Mouse (Mus musculus) frontal cortex, adult 2 months (tissue): Measurements from ENCODE around the gene Gm17387. TPM values are rescaled to one million over a fixed set of nuclear protein-coding genes. Genes with fewer than 3 reads are reported as not detected.

Experiments
- DNase-seq, 2 experiments: peaks; one replicate each; pipeline ENCODE4 v3.0.0; 2022; ENCODE audit warnings: low spot score in 1 of 2; ENCODE audit errors: extremely low spot score in 1 of 2
- polyA plus RNA-seq: library from polyadenylated mRNA; depleted of rRNA; stranded (reverse); fragments of >200 nt; gene quantifications from 2 replicates; pipeline ENCODE4 v1.2.3, GENCODE M21; 2012; rRNA removed

Gene Gm17387
- polyA plus RNA-seq, 1 experiment = not detected

DNA sequence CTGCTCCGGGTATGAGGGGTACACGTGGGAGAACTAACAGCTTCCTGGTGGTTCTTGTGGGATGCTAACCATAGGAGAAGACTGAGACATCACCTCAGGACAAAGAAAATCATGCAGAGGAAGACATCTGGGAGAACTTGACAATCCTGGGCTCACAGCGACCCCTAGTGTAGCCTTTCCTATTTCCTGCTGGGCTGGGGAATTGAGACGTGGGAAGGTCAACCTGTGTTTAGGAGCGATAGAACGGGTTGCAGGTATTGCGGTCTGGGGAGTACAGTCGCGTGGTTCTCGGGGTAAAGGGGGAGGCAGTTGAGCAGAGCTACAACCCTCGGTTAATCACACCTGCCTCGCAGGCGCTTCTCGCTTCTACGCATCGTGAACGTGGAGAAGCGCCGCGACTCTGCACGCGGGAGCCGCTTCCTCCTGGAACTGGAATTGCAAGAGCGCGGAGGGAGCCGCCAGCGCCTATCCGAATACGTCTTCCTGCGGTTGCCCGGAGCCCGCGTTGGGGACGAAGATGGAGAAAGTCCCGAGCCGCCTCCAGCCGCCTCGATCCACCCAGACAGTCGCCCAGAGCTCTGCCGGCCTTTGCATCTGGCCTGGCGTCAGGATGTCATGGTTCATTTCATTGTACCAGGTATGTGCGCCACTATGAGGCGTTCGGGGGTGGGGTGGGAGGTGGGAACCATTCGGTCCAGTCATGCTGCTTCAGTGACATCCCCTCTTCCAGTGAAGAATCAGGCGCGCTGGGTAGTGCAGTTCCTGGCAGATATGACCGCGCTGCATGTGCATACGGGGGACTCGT is 41.3 kb downstream of the Gm17387 start:
- DNase-seq = peak in 1 of 2 experiments; percentile 91

DNA sequence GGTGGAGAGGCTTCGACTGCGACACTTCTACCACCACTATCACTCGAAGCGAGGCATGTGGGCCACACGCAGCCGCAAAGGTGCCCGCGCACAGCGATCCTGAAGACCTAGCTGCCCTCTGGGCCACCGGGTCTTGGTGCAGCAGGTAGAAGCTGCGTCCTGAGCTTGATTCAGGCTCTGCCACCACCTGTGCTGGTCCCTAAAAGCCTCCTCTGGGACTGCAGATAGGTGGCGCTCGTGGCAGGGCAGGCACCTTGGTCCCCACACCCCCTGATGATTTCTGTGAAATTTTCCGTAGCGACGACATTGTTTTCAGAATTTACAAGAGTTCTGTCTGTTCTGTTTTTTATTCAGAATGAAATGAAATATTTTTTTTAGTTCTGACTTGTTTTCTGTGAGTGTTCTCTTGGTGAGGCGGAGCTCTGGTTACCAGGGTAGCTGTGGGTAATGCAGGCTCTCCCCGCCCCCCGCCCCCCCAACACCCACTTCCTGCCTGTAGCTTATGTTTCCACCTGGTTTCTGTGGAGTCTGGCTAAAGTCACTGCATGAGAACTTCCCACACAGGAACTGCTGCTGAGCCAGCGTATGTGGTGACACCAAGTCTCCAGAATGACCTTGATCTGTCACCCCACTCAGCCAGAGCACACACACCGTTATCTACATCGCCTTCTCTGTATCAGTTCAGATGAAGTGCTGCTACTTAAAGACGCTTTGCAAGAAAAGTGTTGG is 43.2 kb downstream of the Gm17387 start:
- peak in 1 of 2 experiments; percentile 55 for DNase-seq

DNA sequence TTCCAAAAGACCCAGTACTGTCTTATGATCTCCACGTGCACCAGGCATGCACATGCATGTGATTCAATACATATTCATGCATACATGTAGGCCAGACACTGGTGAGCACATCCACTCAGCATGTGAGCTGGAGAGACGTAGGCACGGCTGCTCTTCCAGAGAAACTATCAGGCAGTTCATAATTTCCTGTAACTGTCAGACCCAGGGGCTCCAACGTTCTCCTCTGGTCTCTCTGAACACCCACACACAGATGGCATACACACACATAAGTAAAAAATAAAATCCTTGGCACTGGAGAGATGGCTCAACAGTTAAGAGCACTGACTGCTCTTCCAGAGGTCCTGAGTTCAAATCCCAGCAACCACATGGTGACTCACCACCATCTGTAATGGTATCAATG is 44.9 kb downstream of the Gm17387 start:
- peak in 1 of 2 experiments; percentile 45 for DNase-seq

DNA sequence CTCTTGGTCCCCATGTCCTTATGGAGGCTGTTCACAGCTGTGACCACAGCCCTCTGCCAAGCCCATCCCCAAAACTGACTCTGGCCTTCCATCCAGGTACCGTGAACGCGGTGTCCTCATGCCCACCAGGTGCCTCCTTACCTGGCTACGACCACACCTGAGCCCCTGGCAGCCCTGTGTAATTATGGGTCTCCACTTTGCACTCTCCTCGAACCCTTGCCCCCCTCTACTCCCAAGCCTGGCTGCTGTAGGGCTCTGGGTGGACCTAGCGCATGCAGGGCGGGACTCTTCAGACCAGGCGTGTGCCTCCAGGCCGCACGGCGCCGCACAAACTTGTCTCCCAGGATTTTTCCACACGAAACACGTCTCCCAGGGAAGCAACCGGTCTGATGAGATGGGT is 48.9 kb downstream of the Gm17387 start, which contains the start of gene Pkp3:
Gene Pkp3, plus strand, starts transcription at position 378 of the 400 bp plus-strand sequence.
- no peak for DNase-seq

DNA sequence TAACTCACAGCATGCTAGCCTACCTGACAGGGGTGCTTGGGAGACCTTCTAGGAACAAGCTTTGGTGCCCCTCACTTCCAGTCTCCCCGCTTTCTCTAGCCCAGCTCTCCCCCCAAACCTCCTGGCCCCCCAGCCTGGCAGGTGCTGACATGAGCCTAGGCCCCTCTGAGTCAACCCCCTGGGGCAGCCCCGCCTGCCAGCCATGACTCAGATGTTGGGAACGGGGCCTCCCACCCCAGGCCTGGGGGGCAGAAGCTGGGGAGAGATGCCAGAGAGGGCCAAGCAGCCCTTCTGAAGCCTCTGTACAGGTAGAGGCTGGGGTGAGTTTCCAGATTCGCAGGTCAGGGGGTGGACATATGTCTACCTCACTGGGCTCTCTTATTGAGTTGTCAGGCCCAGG is 49.9 kb downstream of the Gm17387 start:
- no peak for DNase-seq

Other genes starting within 250 kb of the Gm17387 start
- gene Syce1, start 241.3 kb upstream of the Gm17387 start, polyA plus RNA-seq = 0.50 and 0.66 TPM in 2 replicates
- gene Zfp941, start 207.0 kb upstream of the Gm17387 start, polyA plus RNA-seq = 18.5 and 22.4 TPM in 2 replicates
- 0.78 and 1.4 TPM in 2 replicates for gene Urah, start 194.1 kb upstream of the Gm17387 start, polyA plus RNA-seq
- 1.4 and 6.3 TPM in 2 replicates for gene Scgb1c1, start 183.6 kb upstream of the Gm17387 start, polyA plus RNA-seq
- 0.26 and 0.36 TPM in 2 replicates for gene Odf3, start 181.3 kb upstream of the Gm17387 start, polyA plus RNA-seq
- gene Gm45785, start 172.8 kb upstream of the Gm17387 start, polyA plus RNA-seq = 0.13 and 0.16 TPM in 2 replicates
- gene Ric8a, start 172.2 kb upstream of the Gm17387 start, polyA plus RNA-seq = 68.7 and 84.4 TPM in 2 replicates
- gene Bet1l, start 171.6 kb upstream of the Gm17387 start, polyA plus RNA-seq = 31.9 and 32.3 TPM in 2 replicates
- 92.8 and 99.7 TPM in 2 replicates for gene Psmd13, start 147.2 kb upstream of the Gm17387 start, polyA plus RNA-seq
- 116 and 137 TPM in 2 replicates for gene Sirt3, start 146.8 kb upstream of the Gm17387 start, polyA plus RNA-seq
- gene Cox8b, start 128.7 kb upstream of the Gm17387 start, polyA plus RNA-seq = 0.57 and 0.76 TPM in 2 replicates
- gene Nlrp6, start 108.2 kb upstream of the Gm17387 start, polyA plus RNA-seq = 0.17 and 0.18 TPM in 2 replicates
- gene Pgghg, start 87.7 kb upstream of the Gm17387 start, polyA plus RNA-seq = 6.9 and 7.1 TPM in 2 replicates
- 0.15 TPM in 1 of 2 replicates, not detected in the other for gene Ifitm5, start 78.8 kb upstream of the Gm17387 start, polyA plus RNA-seq
- gene Gm45717, start 73.2 kb upstream of the Gm17387 start, polyA plus RNA-seq = not detected in 2 replicates
- 46.6 and 48.9 TPM in 2 replicates for gene Ifitm2, start 73.1 kb upstream of the Gm17387 start, polyA plus RNA-seq
- gene Ifitm1, start 61.9 kb upstream of the Gm17387 start, polyA plus RNA-seq = 28.8 and 33.2 TPM in 2 replicates
- 72.6 and 82.1 TPM in 2 replicates for gene Ifitm3, start 18.4 kb upstream of the Gm17387 start, polyA plus RNA-seq
- 0.86 and 1.0 TPM in 2 replicates for gene Ifitm6, start 11.2 kb upstream of the Gm17387 start, polyA plus RNA-seq
- 99.1 and 103 TPM in 2 replicates for gene B4galnt4, start 32.0 kb downstream of the Gm17387 start, polyA plus RNA-seq
- gene Pkp3, start 49.1 kb downstream of the Gm17387 start, polyA plus RNA-seq = 0.11 and 0.22 TPM in 2 replicates
- 3.7 and 4.0 TPM in 2 replicates for gene Sigirr, start 71.4 kb downstream of the Gm17387 start, polyA plus RNA-seq
- gene Ano9, start 88.7 kb downstream of the Gm17387 start, polyA plus RNA-seq = 0.08 and 0.10 TPM in 2 replicates
- gene Ptdss2, start 93.3 kb downstream of the Gm17387 start, polyA plus RNA-seq = 52.1 and 62.4 TPM in 2 replicates
- 34.5 and 36.4 TPM in 2 replicates for gene Rnh1, start 143.7 kb downstream of the Gm17387 start, polyA plus RNA-seq
- 243 and 245 TPM in 2 replicates for gene Hras, start 164.9 kb downstream of the Gm17387 start, polyA plus RNA-seq
- 4.8 and 5.5 TPM in 2 replicates for gene Lrrc56, start 165.0 kb downstream of the Gm17387 start, polyA plus RNA-seq
- gene Lmntd2, start 184.9 kb downstream of the Gm17387 start, polyA plus RNA-seq = 0.17 and 0.20 TPM in 2 replicates
- gene Rassf7, start 186.7 kb downstream of the Gm17387 start, polyA plus RNA-seq = 1.8 and 2.3 TPM in 2 replicates
- gene Phrf1, start 199.7 kb downstream of the Gm17387 start, polyA plus RNA-seq = 31.0 and 35.1 TPM in 2 replicates
- gene Irf7, start 237.3 kb downstream of the Gm17387 start, polyA plus RNA-seq = 7.7 and 8.6 TPM in 2 replicates
- gene Cdhr5, start 247.7 kb downstream of the Gm17387 start, polyA plus RNA-seq = not detected in 2 replicates